Mouse (Mus musculus): Measurements from ENCODE around the gene Babam2.

Babam2 gene

DNA sequence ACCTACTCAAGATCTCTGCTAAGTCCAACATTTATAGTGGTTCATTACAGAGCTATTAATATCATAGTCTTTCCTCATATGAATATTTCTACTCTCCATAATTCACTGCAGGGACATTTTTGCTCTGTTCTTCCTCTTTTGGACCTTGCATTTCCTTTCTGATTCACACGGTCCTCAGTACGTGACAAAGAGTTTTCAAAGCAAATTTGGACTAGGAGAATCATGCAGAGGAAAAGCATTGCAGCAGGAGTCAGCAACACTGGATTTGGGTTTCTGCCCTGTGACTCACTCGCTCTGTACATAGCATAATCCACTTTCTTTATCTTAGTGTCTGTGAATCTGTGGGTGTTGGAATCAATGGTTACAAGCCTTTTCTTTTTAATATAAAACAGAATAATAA is 184.8 kb downstream of the Babam2 start:
- no peak for DNase-seq (ENCODE audit: low spot score in 2 of 2)

- DNase-seq (ENCODE audit: low spot score in 2 of 2), result no peak
These were observed 187.5 kb downstream of the Babam2 start for GRCm38 (mm10) chr5:31884962-31885361.

DNA sequence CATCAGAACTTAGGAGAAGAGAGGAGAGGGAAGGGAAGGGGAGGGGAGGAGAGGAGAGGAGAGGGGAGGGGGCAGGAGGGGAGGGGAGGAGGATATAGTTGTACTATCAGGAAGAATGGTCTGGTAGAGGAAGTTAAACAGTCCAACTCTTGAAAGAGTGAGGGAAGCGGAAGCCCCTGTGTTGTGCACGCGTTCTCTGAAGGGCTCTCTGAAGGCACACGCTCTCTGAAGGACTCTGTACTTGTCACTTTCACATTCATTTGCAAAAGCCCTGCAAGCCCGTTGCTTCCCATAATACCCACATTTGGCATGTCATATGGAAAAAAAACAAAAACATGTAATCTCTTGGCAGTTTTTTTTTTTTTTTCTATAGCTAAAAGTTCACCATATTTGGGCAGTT is 190.1 kb downstream of the Babam2 start:
- DNase-seq (ENCODE audit: low spot score in 2 of 2), result no peak

DNA sequence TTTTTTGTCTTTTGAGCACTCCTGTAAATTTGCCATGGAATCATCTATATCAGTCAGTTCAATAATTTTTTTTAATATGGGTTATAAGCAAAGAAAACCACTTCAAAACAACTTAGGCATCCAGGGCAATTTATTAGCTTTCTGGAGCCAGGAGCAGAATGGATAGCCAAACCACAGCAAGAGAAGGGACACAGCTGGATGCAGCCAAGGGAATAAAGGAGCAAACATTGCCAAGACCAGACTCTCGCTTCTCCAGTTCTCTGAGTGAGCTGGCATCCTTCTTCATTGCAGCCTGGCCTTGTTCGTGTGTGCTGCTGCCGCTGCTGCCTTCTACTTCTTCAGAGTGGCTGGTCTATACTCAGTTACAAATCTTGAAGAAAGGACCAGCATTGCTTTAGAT is 190.9 kb downstream of the Babam2 start:
- no peak for DNase-seq (ENCODE audit: low spot score in 2 of 2)

GRCm38 (mm10) chr5:31892631-31893030 is 195.1 kb downstream of the Babam2 start:
- DNase-seq (ENCODE audit: low spot score in 2 of 2), result no peak

- DNase-seq (ENCODE audit: low spot score in 2 of 2), result no peak
These were observed 202.4 kb downstream of the Babam2 start for GRCm38 (mm10) chr5:31899901-31900300.

DNA sequence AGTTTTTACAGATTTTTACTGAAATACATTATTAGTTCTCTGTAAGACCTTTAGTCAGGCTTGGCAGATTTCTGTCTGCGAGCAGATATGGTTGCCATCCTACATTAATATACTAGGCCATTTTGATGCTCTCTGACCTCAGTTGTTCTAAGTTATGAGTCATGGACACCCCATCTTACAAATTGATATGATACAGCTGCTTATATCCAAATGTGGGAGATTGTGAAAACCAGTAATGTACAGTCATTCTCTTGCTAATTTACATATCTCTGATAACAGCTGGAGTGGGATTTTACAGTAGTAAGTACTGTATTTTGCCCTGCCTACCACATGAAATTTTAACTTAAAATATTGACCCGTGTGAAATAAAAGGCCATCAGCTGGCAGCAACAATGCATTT is 204.7 kb downstream of the Babam2 start:
- no peak for DNase-seq (ENCODE audit: low spot score in 2 of 2)

DNA sequence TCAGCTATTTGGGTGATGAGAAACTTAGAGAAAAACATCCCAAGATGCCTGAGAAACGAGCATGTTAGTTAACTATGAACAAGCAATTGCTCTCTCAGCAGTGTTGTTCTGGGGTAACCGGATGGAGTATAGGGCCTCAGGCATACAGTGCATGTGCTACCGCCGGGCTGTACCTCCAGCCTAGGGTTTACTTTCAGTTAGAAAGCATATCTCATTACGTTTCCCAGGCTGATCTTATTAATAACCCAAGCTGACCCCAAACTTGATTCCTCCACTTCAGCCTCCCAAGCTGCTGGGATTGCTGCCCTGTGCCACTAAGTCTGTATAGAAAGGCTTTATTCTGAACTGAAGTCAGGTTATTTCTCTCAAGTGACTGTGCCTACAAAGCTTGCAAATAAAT is 205.4 kb downstream of the Babam2 start:
- no peak for DNase-seq (ENCODE audit: low spot score in 2 of 2)

DNA sequence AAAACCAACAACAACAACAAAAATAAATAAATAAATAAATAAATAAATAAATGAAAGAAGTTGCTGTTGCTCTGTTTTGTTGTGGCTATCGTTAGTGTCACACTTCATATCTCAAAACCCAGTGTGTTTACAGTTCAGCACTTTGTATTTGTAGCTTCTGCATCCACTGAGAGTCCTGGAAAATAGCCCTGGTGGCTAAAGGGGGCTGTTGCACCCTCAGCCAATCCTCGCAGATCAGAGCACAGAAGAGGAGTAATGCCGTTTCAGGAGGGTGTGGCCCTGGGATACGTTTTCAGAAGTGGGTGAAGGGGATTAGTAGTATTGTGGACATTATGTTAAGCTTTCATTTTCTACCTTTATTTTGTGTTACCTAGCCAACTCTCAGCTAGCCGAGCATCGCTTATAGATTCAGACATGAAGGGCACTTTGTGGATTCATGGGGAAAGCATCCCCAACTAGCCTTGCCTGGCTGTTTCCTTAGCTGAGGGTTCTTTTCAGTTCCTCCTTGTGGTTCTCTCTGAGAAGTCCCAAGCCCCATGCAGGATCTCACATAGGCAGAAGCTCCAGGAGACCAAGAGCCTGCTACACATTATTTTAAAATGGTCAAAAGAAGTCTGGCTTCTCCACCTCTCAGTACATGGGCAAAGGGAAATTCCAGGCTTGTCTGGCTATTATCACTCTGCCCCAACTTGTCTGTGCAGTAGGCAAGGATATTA is 207.6 kb downstream of the Babam2 start:
- no peak for DNase-seq (ENCODE audit: low spot score in 2 of 2)

DNA sequence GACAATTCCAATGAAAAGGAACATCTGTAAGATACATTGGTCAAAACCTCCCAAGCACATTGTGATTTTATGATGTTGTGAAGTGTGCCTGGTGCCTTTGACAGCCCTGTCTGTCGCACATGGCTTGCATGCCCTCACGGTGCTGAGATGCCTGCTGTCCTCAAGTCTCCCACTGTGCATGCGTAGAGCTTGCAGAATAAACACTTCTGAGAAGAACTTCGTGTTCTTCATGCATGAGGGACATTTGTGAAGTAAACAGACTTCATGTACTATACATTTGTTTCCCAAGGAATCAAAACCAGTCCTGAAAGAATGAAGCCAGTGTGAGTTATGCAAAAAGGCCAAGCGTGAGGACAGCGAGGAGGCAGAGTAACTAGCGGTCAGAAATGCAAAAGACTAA is 208.3 kb downstream of the Babam2 start:
- DNase-seq (ENCODE audit: low spot score in 2 of 2), result no peak

- DNase-seq (ENCODE audit: low spot score in 2 of 2), result no peak
These were observed 208.9 kb downstream of the Babam2 start for GRCm38 (mm10) chr5:31906286-31906951.

GRCm38 (mm10) chr5:31907959-31908358 is 210.5 kb downstream of the Babam2 start:
- no peak for DNase-seq (ENCODE audit: low spot score in 2 of 2)

GRCm38 (mm10) chr5:31908818-31909217 is 211.3 kb downstream of the Babam2 start:
- DNase-seq (ENCODE audit: low spot score in 2 of 2), result no peak

DNA sequence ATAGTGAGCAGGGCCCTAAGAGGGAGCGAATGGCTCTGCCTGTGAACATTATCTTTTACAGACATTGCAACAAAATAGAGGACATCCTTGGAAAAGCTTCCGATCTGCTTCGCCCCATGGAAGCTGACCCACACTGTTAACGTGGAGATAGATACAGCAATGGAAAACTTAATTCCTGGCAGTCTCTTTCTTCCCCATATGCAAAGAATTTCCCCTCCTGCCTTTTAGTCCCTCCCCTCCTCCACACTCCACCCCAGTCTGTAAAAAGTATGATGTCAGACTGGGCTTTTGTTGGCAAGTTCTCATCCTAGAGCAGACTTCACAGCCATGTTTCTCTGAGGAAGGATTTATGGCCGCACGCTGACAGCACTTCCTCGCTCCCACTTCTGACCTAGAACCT is 218.8 kb downstream of the Babam2 start:
- DNase-seq (ENCODE audit: low spot score in 2 of 2), result no peak

- peak in 1 of 2 experiments; percentile 7 for DNase-seq (ENCODE audit: low spot score in 2 of 2)
These were observed 221.1 kb downstream of the Babam2 start for GRCm38 (mm10) chr5:31918566-31918965.

DNA sequence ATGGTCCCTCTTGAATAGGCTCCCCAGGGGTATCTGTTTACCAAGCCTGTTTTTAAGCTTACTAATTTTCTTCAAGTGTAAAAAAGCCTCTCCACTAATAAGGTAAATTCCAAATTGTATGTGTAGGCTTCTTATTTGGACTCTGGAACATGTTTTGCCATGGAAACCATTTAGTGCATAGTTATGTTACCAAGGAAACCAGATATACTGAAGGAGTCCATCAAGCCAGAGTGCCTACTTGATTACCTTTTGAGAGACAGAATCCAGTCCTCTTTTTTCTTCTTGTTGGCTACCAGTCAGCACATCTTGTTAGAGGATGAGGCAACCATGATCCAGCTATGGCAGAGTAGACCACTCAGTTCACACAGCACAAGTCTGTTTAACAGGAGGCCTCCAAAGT is 222.6 kb downstream of the Babam2 start:
- DNase-seq (ENCODE audit: low spot score in 2 of 2), result no peak

- DNase-seq (ENCODE audit: low spot score in 2 of 2), result no peak
These were observed 223.4 kb downstream of the Babam2 start for GRCm38 (mm10) chr5:31920890-31921289.

- no peak for DNase-seq (ENCODE audit: low spot score in 2 of 2)
These were observed 226.6 kb downstream of the Babam2 start for GRCm38 (mm10) chr5:31924075-31924474.

- peak in 1 of 2 experiments; percentile 13 for DNase-seq (ENCODE audit: low spot score in 2 of 2)
These were observed 229.1 kb downstream of the Babam2 start for GRCm38 (mm10) chr5:31926551-31926950.

- no peak for DNase-seq (ENCODE audit: low spot score in 2 of 2)
These were observed 231.5 kb downstream of the Babam2 start for GRCm38 (mm10) chr5:31929007-31929406.

- no peak for DNase-seq (ENCODE audit: low spot score in 2 of 2)
These were observed 233.7 kb downstream of the Babam2 start for GRCm38 (mm10) chr5:31931127-31931625.

DNA sequence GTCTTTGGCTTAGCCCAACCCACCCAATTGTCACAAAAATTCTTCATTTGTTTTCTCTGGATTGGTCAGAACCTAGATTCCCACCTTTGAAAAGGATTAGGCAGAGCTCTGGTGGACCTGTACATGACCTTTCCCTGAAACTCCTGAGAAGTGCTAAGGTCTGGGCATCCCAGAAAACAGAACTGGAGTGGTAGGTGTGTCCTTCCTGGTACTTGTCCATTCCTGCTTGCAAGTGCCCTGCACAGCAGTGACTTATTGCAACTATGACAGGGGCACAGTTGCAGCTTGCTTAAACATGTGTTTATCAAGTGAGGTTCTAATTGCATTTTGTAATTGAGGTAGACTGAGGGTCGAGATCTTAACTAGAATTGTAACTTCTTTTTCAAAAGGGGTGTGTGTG is 234.2 kb downstream of the Babam2 start:
- no peak for DNase-seq (ENCODE audit: low spot score in 2 of 2)

- no peak for DNase-seq (ENCODE audit: low spot score in 2 of 2)
These were observed 235.8 kb downstream of the Babam2 start for GRCm38 (mm10) chr5:31933296-31933695.

Data from spleen, postnatal 14 days (tissue).